Mouse (Mus musculus) frontal cortex, postnatal 36 days (tissue): ENCODE results near the gene Zfp800.
A peak's percentile ranks its signal among the peaks of the same experiment; 100 is the strongest.

Experiments used
- DNase-seq, 2 experiments: peaks; one replicate each; pipeline ENCODE4 v3.0.0; 2022; ENCODE audit warnings: low spot score in 2 of 2

Gene Zfp800

GRCm38 (mm10) chr6:28396853-28397457, 850 bp downstream of the Zfp800 start:
- DNase-seq, result peak in 1 of 2 experiments; percentile 19

GRCm38 (mm10) chr6:28396051-28396852, 1.6 kb downstream of the Zfp800 start:
- DNase-seq, result no peak

GRCm38 (mm10) chr6:28389038-28389437, 8.8 kb downstream of the Zfp800 start:
- no peak for DNase-seq

GRCm38 (mm10) chr6:28385169-28385568, 12.6 kb downstream of the Zfp800 start:
- no peak for DNase-seq

GRCm38 (mm10) chr6:28381983-28382382, 15.8 kb downstream of the Zfp800 start:
- peak in 1 of 2 experiments; percentile 6 for DNase-seq

GRCm38 (mm10) chr6:28369966-28370683, 27.7 kb downstream of the Zfp800 start:
- no peak for DNase-seq

GRCm38 (mm10) chr6:28367575-28367974, 30.2 kb downstream of the Zfp800 start:
- no peak for DNase-seq

- DNase-seq, result no peak
Observed at GRCm38 (mm10) chr6:28351066-28351465, 46.7 kb downstream of the Zfp800 start.

GRCm38 (mm10) chr6:28345677-28346076, 52.1 kb downstream of the Zfp800 start:
- DNase-seq, result no peak

- no peak for DNase-seq
Observed at GRCm38 (mm10) chr6:28345181-28345580, 52.6 kb downstream of the Zfp800 start.

- no peak for DNase-seq
Observed at GRCm38 (mm10) chr6:28342863-28343262, 54.9 kb downstream of the Zfp800 start.

GRCm38 (mm10) chr6:28341174-28341573, 56.6 kb downstream of the Zfp800 start:
- no peak for DNase-seq

GRCm38 (mm10) chr6:28339410-28339809, 58.4 kb downstream of the Zfp800 start:
- no peak for DNase-seq

GRCm38 (mm10) chr6:28333696-28334095, 64.1 kb downstream of the Zfp800 start:
- no peak for DNase-seq

- peak in 1 of 2 experiments; percentile 20 for DNase-seq
Observed at GRCm38 (mm10) chr6:28332546-28332945, 65.3 kb downstream of the Zfp800 start.

- DNase-seq, result no peak
Observed at GRCm38 (mm10) chr6:28329815-28330214, 68.0 kb downstream of the Zfp800 start.

- no peak for DNase-seq
Observed at GRCm38 (mm10) chr6:28329002-28329596, 68.7 kb downstream of the Zfp800 start.

GRCm38 (mm10) chr6:28326720-28327119, 71.1 kb downstream of the Zfp800 start:
- DNase-seq, result no peak

GRCm38 (mm10) chr6:28322399-28322798, 75.4 kb downstream of the Zfp800 start:
- DNase-seq, result no peak

GRCm38 (mm10) chr6:28319648-28320270, 78.0 kb downstream of the Zfp800 start:
- no peak for DNase-seq

GRCm38 (mm10) chr6:28318820-28319573, 78.8 kb downstream of the Zfp800 start:
- peak in 1 of 2 experiments; percentile 9 for DNase-seq
